Mouse (Mus musculus): Measurements from ENCODE around the gene Brsk2. TPM values are rescaled to one million over a fixed set of nuclear protein-coding genes. Genes with fewer than 3 reads are reported as not detected.

Brsk2 gene
- polyA plus RNA-seq, 1 experiment from 2014 or later, result 0.60 TPM

- no peak overlapping the region for H3K4me3 ChIP-seq (ENCODE audit: low read length)
- H3K9me3 ChIP-seq (ENCODE audit: control insufficient read depth, low read length), result no peaks in the 10 kb centered on the region
- 42% methylated on average over 2 of the region's 2 CpGs for WGBS
- no peaks in the 10 kb centered on the region for H3K27me3 ChIP-seq (ENCODE audit: control insufficient read depth, insufficient read depth, low read depth, low read length)
- H3K4me1 ChIP-seq (replicated peaks; ENCODE audit: control insufficient read depth, insufficient read depth, low read length), result peaks cover 28% of the 10 kb centered on the region
- no peaks in the 10 kb centered on the region for H3K36me3 ChIP-seq (ENCODE audit: control insufficient read depth, insufficient read depth, low read length)
- H3K9ac ChIP-seq (ENCODE audit: low read length), result no peak overlapping the region
- no peak overlapping the region for H3K4me2 ChIP-seq (ENCODE audit: low read depth, low read length)
- 0 out of 2 replicates have a peak overlapping the region, but pooled peaks have one; percentile 10 for H3K27ac ChIP-seq (ENCODE audit: low read length)
- ATAC-seq (ENCODE audit: low read depth), result no peak
Measured at GRCm38 (mm10) chr7:142035048-142035811, 85.7 kb downstream of the Brsk2 start.

DNA sequence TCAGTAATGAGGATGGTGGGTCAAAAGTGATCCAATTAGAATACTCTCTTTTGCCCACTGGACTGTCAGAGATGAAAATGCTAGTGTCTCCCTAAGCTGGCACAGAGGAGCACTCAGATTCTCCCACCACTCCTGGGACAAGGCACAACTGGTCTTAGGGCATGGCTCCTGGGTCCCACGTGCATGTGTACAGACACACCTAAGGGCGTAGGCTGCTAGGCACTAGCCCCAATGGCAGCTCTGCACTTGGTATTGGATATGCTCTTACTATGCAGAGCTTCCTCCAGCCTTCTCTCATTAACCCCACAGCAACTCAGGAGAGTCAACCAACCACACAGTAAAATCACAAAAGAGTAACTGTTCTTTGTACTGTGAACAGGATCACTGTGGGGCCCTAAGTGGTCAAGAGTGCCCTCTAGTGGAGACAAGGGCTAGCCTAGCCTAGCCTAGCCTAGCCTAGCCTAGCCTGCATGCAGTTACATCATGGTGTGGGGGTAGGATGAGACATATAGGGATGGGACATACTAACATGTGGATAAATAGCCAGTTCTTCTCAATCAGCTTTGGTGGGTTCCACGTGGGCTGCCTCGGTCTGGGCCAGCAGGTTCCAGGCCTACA lies 88.1 kb downstream of the Brsk2 start:
- no peak overlapping the region for H3K9ac ChIP-seq (ENCODE audit: low read length)
- ATAC-seq (ENCODE audit: low read depth), result peak; percentile 68; the same call in 1 of the 2 replicates
- 74% methylated on average over 4 of the region's 4 CpGs for WGBS
- H3K4me1 ChIP-seq (replicated peaks; ENCODE audit: control insufficient read depth, insufficient read depth, low read length), result peaks cover 28% of the 10 kb centered on the region
- H3K4me3 ChIP-seq (ENCODE audit: low read length), result no peak overlapping the region
- no peaks in the 10 kb centered on the region for H3K9me3 ChIP-seq (ENCODE audit: control insufficient read depth, low read length)
- no peak overlapping the region for H3K4me2 ChIP-seq (ENCODE audit: low read depth, low read length)
- H3K36me3 ChIP-seq (ENCODE audit: control insufficient read depth, insufficient read depth, low read length), result no peaks in the 10 kb centered on the region
- H3K27me3 ChIP-seq (ENCODE audit: control insufficient read depth, insufficient read depth, low read depth, low read length), result no peaks in the 10 kb centered on the region
- no peak overlapping the region for H3K27ac ChIP-seq (ENCODE audit: low read length)

- Histone ChIP-seq H3K36me3 (ENCODE audit: control insufficient read depth, insufficient read depth, low read length) (no peaks in the 10 kb centered on the region), H3K4me3 (ENCODE audit: low read length) (no peak overlapping the region), H3K27ac (ENCODE audit: low read length) (no peak overlapping the region), H3K9ac (ENCODE audit: low read length) (no peak overlapping the region), H3K4me2 (ENCODE audit: low read depth, low read length) (no peak overlapping the region), H3K9me3 (ENCODE audit: control insufficient read depth, low read length) (no peaks in the 10 kb centered on the region), H3K4me1 (replicated peaks; ENCODE audit: control insufficient read depth, insufficient read depth, low read length) (peaks cover 14% of the 10 kb centered on the region), H3K27me3 (ENCODE audit: control insufficient read depth, insufficient read depth, low read depth, low read length) (no peaks in the 10 kb centered on the region)
- WGBS, result 78% methylated on average over 3 of the region's 3 CpGs
- peak; percentile 41; the same call in 1 of the 2 replicates for ATAC-seq (ENCODE audit: low read depth)
Measured at GRCm38 (mm10) chr7:142040756-142041155, 91.2 kb downstream of the Brsk2 start.

DNA sequence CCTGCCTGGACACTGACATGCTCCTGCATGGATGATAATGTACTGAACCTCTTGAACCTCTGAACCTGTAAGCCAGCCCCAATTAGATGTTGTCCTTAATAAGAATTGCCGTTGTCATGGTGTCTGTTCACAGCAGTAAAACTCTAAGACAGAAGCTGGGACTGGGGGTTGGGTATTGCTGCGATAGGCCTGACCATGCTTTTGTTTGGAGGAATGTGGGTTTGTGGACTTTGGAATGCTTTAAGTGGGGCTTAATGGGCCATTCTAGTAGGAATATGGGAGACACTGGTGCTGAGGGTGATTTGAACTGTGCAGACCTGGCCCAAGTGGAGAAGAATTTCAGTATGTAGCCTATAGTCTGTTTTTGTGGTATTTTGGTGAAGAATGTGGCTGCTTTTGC lies 95.8 kb downstream of the Brsk2 start:
- 0 out of 2 replicates have a peak, but pooled peaks have one; percentile 20 for ATAC-seq (ENCODE audit: low read depth)
- no peaks in the 10 kb centered on the region for H3K9me3 ChIP-seq (ENCODE audit: control insufficient read depth, low read length)
- no peak overlapping the region for H3K4me2 ChIP-seq (ENCODE audit: low read depth, low read length)
- WGBS, result 63% methylated on average over 2 of the region's 2 CpGs
- H3K9ac ChIP-seq (ENCODE audit: low read length), result no peak overlapping the region
- H3K4me3 ChIP-seq (ENCODE audit: low read length), result no peak overlapping the region
- H3K4me1 ChIP-seq (replicated peaks; ENCODE audit: control insufficient read depth, insufficient read depth, low read length), result peaks cover 4% of the 10 kb centered on the region; the same call in 1 of the 2 replicates
- no peaks in the 10 kb centered on the region for H3K36me3 ChIP-seq (ENCODE audit: control insufficient read depth, insufficient read depth, low read length)
- H3K27me3 ChIP-seq (ENCODE audit: control insufficient read depth, insufficient read depth, low read depth, low read length), result no peaks in the 10 kb centered on the region
- no peak overlapping the region for H3K27ac ChIP-seq (ENCODE audit: low read length)

- H3K27ac ChIP-seq (ENCODE audit: low read length), result no peak overlapping the region
- no peak overlapping the region for H3K9ac ChIP-seq (ENCODE audit: low read length)
- H3K36me3 ChIP-seq (ENCODE audit: control insufficient read depth, insufficient read depth, low read length), result no peaks in the 10 kb centered on the region
- H3K4me1 ChIP-seq (replicated peaks; ENCODE audit: control insufficient read depth, insufficient read depth, low read length), result peaks cover 4% of the 10 kb centered on the region; the same call in 1 of the 2 replicates
- H3K9me3 ChIP-seq (ENCODE audit: control insufficient read depth, low read length), result no peaks in the 10 kb centered on the region
- no peak overlapping the region for H3K4me2 ChIP-seq (ENCODE audit: low read depth, low read length)
- ATAC-seq (ENCODE audit: low read depth), result no peak
- WGBS, result 72% methylated on average over 1 of the region's 1 CpGs
- no peaks in the 10 kb centered on the region for H3K27me3 ChIP-seq (ENCODE audit: control insufficient read depth, insufficient read depth, low read depth, low read length)
- no peak overlapping the region for H3K4me3 ChIP-seq (ENCODE audit: low read length)
Measured at GRCm38 (mm10) chr7:142045932-142046331, 96.4 kb downstream of the Brsk2 start.

GRCm38 (mm10) chr7:142050536-142050935 lies 101.0 kb downstream of the Brsk2 start:
- no peaks in the 10 kb centered on the region for H3K27me3 ChIP-seq (ENCODE audit: control insufficient read depth, insufficient read depth, low read depth, low read length)
- H3K4me2 ChIP-seq (ENCODE audit: low read depth, low read length), result no peak overlapping the region
- ATAC-seq (ENCODE audit: low read depth), result no peak
- no peaks in the 10 kb centered on the region for H3K9me3 ChIP-seq (ENCODE audit: control insufficient read depth, low read length)
- no peaks in the 10 kb centered on the region for H3K4me1 ChIP-seq (replicated peaks; ENCODE audit: control insufficient read depth, insufficient read depth, low read length)
- H3K4me3 ChIP-seq (ENCODE audit: low read length), result no peak overlapping the region
- no peak overlapping the region for H3K27ac ChIP-seq (ENCODE audit: low read length)
- H3K9ac ChIP-seq (ENCODE audit: low read length), result no peak overlapping the region
- H3K36me3 ChIP-seq (ENCODE audit: control insufficient read depth, insufficient read depth, low read length), result no peaks in the 10 kb centered on the region

Small RNAs within 50 kb of the gene (microRNA-seq; reads per million reads assigned to microRNA genes)
- not detected for gene Mir3104

Other genes with a start within 250 kb of the Brsk2 start
- gene Muc5ac, start 160.8 kb upstream of the Brsk2 start, polyA plus RNA-seq (2015; fragmentation: Nextera tagmentation; extraction: Ambion mirVana), result 0.35 and 0.40 TPM in 2 replicates
- 0.54 and 1.2 TPM in 2 replicates for gene Muc5b, start 110.7 kb upstream of the Brsk2 start, polyA plus RNA-seq (2015; fragmentation: Nextera tagmentation; extraction: Ambion mirVana)
- gene Tollip, start 31.2 kb upstream of the Brsk2 start, polyA plus RNA-seq (2015; fragmentation: Nextera tagmentation; extraction: Ambion mirVana), result 54.3 and 55.2 TPM in 2 replicates
- 76.3 and 83.9 TPM in 2 replicates for gene Mob2, start 111.3 kb downstream of the Brsk2 start, polyA plus RNA-seq (2015; fragmentation: Nextera tagmentation; extraction: Ambion mirVana)
- gene Dusp8, start 146.1 kb downstream of the Brsk2 start, polyA plus RNA-seq (2015; fragmentation: Nextera tagmentation; extraction: Ambion mirVana), result 2.1 and 2.5 TPM in 2 replicates
- gene Gm45618, start 171.0 kb downstream of the Brsk2 start, polyA plus RNA-seq (2015; fragmentation: Nextera tagmentation; extraction: Ambion mirVana), result not detected in 2 replicates
- gene Gm39115, start 186.3 kb downstream of the Brsk2 start, polyA plus RNA-seq (2015; fragmentation: Nextera tagmentation; extraction: Ambion mirVana), result not detected in 2 replicates
- gene Gm45337, start 194.9 kb downstream of the Brsk2 start, polyA plus RNA-seq (2015; fragmentation: Nextera tagmentation; extraction: Ambion mirVana), result not detected in 2 replicates
- not detected in 2 replicates for gene Gm29735, start 207.4 kb downstream of the Brsk2 start, polyA plus RNA-seq (2015; fragmentation: Nextera tagmentation; extraction: Ambion mirVana)
- gene Gm4553, start 216.0 kb downstream of the Brsk2 start, polyA plus RNA-seq (2015; fragmentation: Nextera tagmentation; extraction: Ambion mirVana), result not detected in 2 replicates
- not detected in 2 replicates for gene Krtap5-2, start 226.3 kb downstream of the Brsk2 start, polyA plus RNA-seq (2015; fragmentation: Nextera tagmentation; extraction: Ambion mirVana)
- gene Gm10153, start 240.6 kb downstream of the Brsk2 start, polyA plus RNA-seq (2015; fragmentation: Nextera tagmentation; extraction: Ambion mirVana), result not detected in 2 replicates

Data from lung, embryonic 16.5 days (tissue).